Comparison of ENCODE assay signal across 16 mouse cellular contexts in genomic region chr17:36920239-36920638, GRCm38 (mm10). TPM values are rescaled to one million over a fixed set of nuclear protein-coding genes. Genes with fewer than 3 reads are reported as not detected.
A peak's percentile ranks its signal among the peaks of the same experiment; 100 is the strongest.
DNase-seq lines count a peak whose midpoint lies in the region; ATAC-seq lines count a peak whose summit lies in the region.
"Had no signal": no experiment of that assay in that cellular context is flagged by ENCODE, and none has a peak within 500 bp of the region (broad histone marks: within the 10 kb centered on the region; RNA-seq: fewer than 3 reads in every experiment).

No protein-coding gene starts in this region.

- peak; percentile 57 for DNase-seq in ovary, adult 18-20 months (ENCODE audit: low spot score)
- no peak for DNase-seq in ovary, postnatal 10 days (ENCODE audit: low spot score)
- DNase-seq in adrenal gland, adult 8-10 months = peak; percentile 84
- DNase-seq in urinary bladder, postnatal 14 days (ENCODE audit: low spot score) = peak; percentile 68
- DNase-seq in embryo, embryonic 10.5 days (ENCODE audit: low spot score) = no peak
- no peak for DNase-seq in testis, postnatal 14 days (ENCODE audit: low spot score)
- DNase-seq in left cerebral cortex, postnatal 14 days (ENCODE audit: low spot score in 2 of 2) = no peak
- DNase-seq: heart, postnatal 14 days; left cerebral cortex, postnatal 4 days; thymus, postnatal 25 days had no signal

- 34% methylated on average over 15 of the region's 15 CpGs for WGBS in lung, embryonic 16.5 days

- H3K9me3 ChIP-seq in lung, embryonic 16.5 days (ENCODE audit: control insufficient read depth, low read length) = no peaks in the 10 kb centered on the region
- H3K9me3 ChIP-seq: embryonic facial prominence, embryonic 12.5 days; lung, embryonic 15.5 days had no signal

- H3K27ac ChIP-seq in lung, embryonic 16.5 days (ENCODE audit: low read length) = no peak overlapping the region
- H3K27ac ChIP-seq: embryonic facial prominence, embryonic 12.5 days; lung, embryonic 15.5 days had no signal

- H3K4me1 ChIP-seq in lung, embryonic 16.5 days (replicated peaks; ENCODE audit: control insufficient read depth, insufficient read depth, low read length) = no peaks in the 10 kb centered on the region
- H3K4me1 ChIP-seq: embryonic facial prominence, embryonic 12.5 days; lung, embryonic 15.5 days had no signal

- H3K27me3 ChIP-seq in lung, embryonic 16.5 days (ENCODE audit: control insufficient read depth, insufficient read depth, low read depth, low read length) = no peaks in the 10 kb centered on the region; the same call in 1 of the 2 replicates
- H3K27me3 ChIP-seq: lung, embryonic 15.5 days had no signal

- no peak overlapping the region for H3K4me2 ChIP-seq in lung, embryonic 16.5 days (ENCODE audit: low read depth, low read length)
- H3K4me2 ChIP-seq: embryonic facial prominence, embryonic 12.5 days; lung, embryonic 15.5 days had no signal

- peak; percentile 64 for ATAC-seq in lung, embryonic 16.5 days (ENCODE audit: low read depth)
- ATAC-seq: forebrain, embryonic 16.5 days had no signal

- H3K9ac ChIP-seq in lung, embryonic 16.5 days (ENCODE audit: low read length) = no peak overlapping the region
- H3K9ac ChIP-seq: embryonic facial prominence, embryonic 12.5 days; lung, embryonic 15.5 days had no signal

- intact Hi-C loops in left cerebral cortex, postnatal 14 days (cut with DNase I) = no loop called here

- H3K4me3 ChIP-seq in lung, embryonic 16.5 days (ENCODE audit: low read length) = no peak overlapping the region
- H3K4me3 ChIP-seq: embryonic facial prominence, embryonic 12.5 days; lung, embryonic 15.5 days had no signal

- no peaks in the 10 kb centered on the region for H3K36me3 ChIP-seq in lung, embryonic 16.5 days (ENCODE audit: control insufficient read depth, insufficient read depth, low read length)
- H3K36me3 ChIP-seq: embryonic facial prominence, embryonic 12.5 days; lung, embryonic 15.5 days had no signal

RNA-seq across cellular contexts. Expression of gene Trim31, which starts 22.3 kb away (rescaled TPM):
- total RNA-seq in adrenal gland, adult 8-10 months (2022) = not detected
- polyA plus RNA-seq in lung, embryonic 16.5 days (2015; fragmentation: Nextera tagmentation; extraction: Ambion mirVana) = 0.13 TPM in 1 of 2 replicates, not detected in the other
- total RNA-seq in left cerebral cortex, postnatal 14 days (2021) = not detected
- total RNA-seq: CH12.LX; gastrocnemius, postnatal 4 days; heart, postnatal 14 days; left cerebral cortex, postnatal 4 days had no signal
- polyA plus RNA-seq: embryonic facial prominence, embryonic 12.5 days; forebrain, embryonic 16.5 days had no signal

RNA-seq across cellular contexts. Expression of gene Rnf39, which starts 22.5 kb away (rescaled TPM):
- total RNA-seq in adrenal gland, adult 8-10 months (2022) = under 1 TPM in 3 of 4 experiments, not detected in 1; 0.15 to 0.51 (median 0.17) TPM
- polyA plus RNA-seq in lung, embryonic 16.5 days (2015; fragmentation: Nextera tagmentation; extraction: Ambion mirVana) = 0.65 and 1.7 TPM in 2 replicates
- total RNA-seq in left cerebral cortex, postnatal 14 days (2021) = 1 to 10 TPM; 2.1 to 3.5 TPM
- total RNA-seq: CH12.LX had no signal

RNA-seq across cellular contexts. Expression of gene Trim40, which starts 30.3 kb away (rescaled TPM):
- total RNA-seq in adrenal gland, adult 8-10 months (2022) = 1 to 10 TPM in 3 of 4 experiments, under 1 TPM in 1; 0.42 to 6.1 (median 3.3) TPM
- not detected in 2 replicates for polyA plus RNA-seq in lung, embryonic 16.5 days (2015; fragmentation: Nextera tagmentation; extraction: Ambion mirVana)
- not detected for total RNA-seq in left cerebral cortex, postnatal 14 days (2021)
- total RNA-seq: CH12.LX; gastrocnemius, postnatal 4 days; heart, postnatal 14 days; left cerebral cortex, postnatal 4 days had no signal
- polyA plus RNA-seq: embryonic facial prominence, embryonic 12.5 days; forebrain, embryonic 16.5 days; lung, embryonic 15.5 days had no signal

RNA-seq across cellular contexts. Expression of gene Ppp1r11, which starts 31.3 kb away (rescaled TPM):
- total RNA-seq in adrenal gland, adult 8-10 months (2022) = 100 to 1,000 TPM in 1 of 4 experiments, 10 to 100 TPM in 3; 74.5 to 104 (median 81.9) TPM
- 104 and 117 TPM in 2 replicates for polyA plus RNA-seq in lung, embryonic 16.5 days (2015; fragmentation: Nextera tagmentation; extraction: Ambion mirVana)
- total RNA-seq in left cerebral cortex, postnatal 14 days (2021) = 100 to 1,000 TPM; 108 to 109 TPM

RNA-seq across cellular contexts. Expression of gene Znrd1, which starts 38.1 kb away (rescaled TPM):
- 10 to 100 TPM; 39.0 to 48.4 (median 43.6) TPM for total RNA-seq in adrenal gland, adult 8-10 months (2022)
- 93.7 and 96.4 TPM in 2 replicates for polyA plus RNA-seq in lung, embryonic 16.5 days (2015; fragmentation: Nextera tagmentation; extraction: Ambion mirVana)
- total RNA-seq in left cerebral cortex, postnatal 14 days (2021) = 10 to 100 TPM; 28.4 to 31.8 TPM

Comparison
In these comparisons a context has a peak if more than half of its experiments do, and no peak if none do; other contexts are left out.
1. DNase-seq: peak in ovary, adult 18-20 months (single experiment), adrenal gland, adult 8-10 months (single experiment) and urinary bladder, postnatal 14 days (single experiment); none in ovary, postnatal 10 days (single experiment), embryo, embryonic 10.5 days (single experiment), testis, postnatal 14 days (single experiment) and left cerebral cortex, postnatal 14 days (0 of 2).